Mouse (Mus musculus): ENCODE measurements around the gene Ptprm. TPM values are rescaled to one million over a fixed set of nuclear protein-coding genes. Genes with fewer than 3 reads are reported as not detected.

Gene Ptprm
- polyA plus RNA-seq, 1 experiment from 2014 or later = 24.7 TPM

- Histone ChIP-seq H3K9ac (no peak overlapping the region), H3K9me3 (no peaks in the 10 kb centered on the region), H3K4me2 (no peak overlapping the region), H3K27me3 (no peaks in the 10 kb centered on the region), H3K36me3 (no peaks in the 10 kb centered on the region), H3K27ac (replicated peaks) (no peak overlapping the region), H3K4me1 (replicated peaks) (no peaks in the 10 kb centered on the region), H3K4me3 (no peak overlapping the region)
- WGBS = 76% methylated on average over 2 of the region's 2 CpGs
- no peak for ATAC-seq (ENCODE audit: low FRiP score, low read depth)
Observed at GRCm38 (mm10) chr17:66981649-66982048, 372.6 kb downstream of the Ptprm start.

- no peaks in the 10 kb centered on the region for H3K36me3 ChIP-seq
- ATAC-seq (ENCODE audit: low FRiP score, low read depth) = no peak
- H3K4me3 ChIP-seq = no peak overlapping the region
- WGBS = 68% methylated on average over 5 of the region's 5 CpGs
- H3K4me2 ChIP-seq = no peak overlapping the region
- no peaks in the 10 kb centered on the region for H3K4me1 ChIP-seq (replicated peaks)
- H3K9me3 ChIP-seq = no peaks in the 10 kb centered on the region
- no peak overlapping the region for H3K9ac ChIP-seq
- H3K27me3 ChIP-seq = no peaks in the 10 kb centered on the region
- no peak overlapping the region for H3K27ac ChIP-seq (replicated peaks)
Observed at GRCm38 (mm10) chr17:66979971-66980370, 374.3 kb downstream of the Ptprm start.

- H3K9ac ChIP-seq = no peak overlapping the region
- H3K27ac ChIP-seq (replicated peaks) = no peak overlapping the region
- H3K4me3 ChIP-seq = no peak overlapping the region
- WGBS = 77% methylated on average over 5 of the region's 5 CpGs
- no peaks in the 10 kb centered on the region for H3K36me3 ChIP-seq
- no peak overlapping the region for H3K4me2 ChIP-seq
- no peaks in the 10 kb centered on the region for H3K9me3 ChIP-seq
- H3K4me1 ChIP-seq (replicated peaks) = no peaks in the 10 kb centered on the region
- no peaks in the 10 kb centered on the region for H3K27me3 ChIP-seq
- no peak for ATAC-seq (ENCODE audit: low FRiP score, low read depth)
Observed at GRCm38 (mm10) chr17:66976490-66976889, 377.8 kb downstream of the Ptprm start.

GRCm38 (mm10) chr17:66972976-66973375 is 381.3 kb downstream of the Ptprm start:
- 77% methylated on average over 3 of the region's 3 CpGs for WGBS
- no peak overlapping the region for H3K27ac ChIP-seq (replicated peaks)
- H3K4me3 ChIP-seq = no peak overlapping the region
- no peak for ATAC-seq (ENCODE audit: low FRiP score, low read depth)
- H3K4me2 ChIP-seq = no peak overlapping the region
- no peaks in the 10 kb centered on the region for H3K9me3 ChIP-seq
- H3K27me3 ChIP-seq = no peaks in the 10 kb centered on the region
- no peaks in the 10 kb centered on the region for H3K4me1 ChIP-seq (replicated peaks)
- H3K9ac ChIP-seq = no peak overlapping the region
- no peaks in the 10 kb centered on the region for H3K36me3 ChIP-seq

GRCm38 (mm10) chr17:66960986-66961385 is 393.3 kb downstream of the Ptprm start:
- no peaks in the 10 kb centered on the region for H3K27me3 ChIP-seq
- H3K9ac ChIP-seq = no peak overlapping the region
- no peak overlapping the region for H3K4me2 ChIP-seq
- no peaks in the 10 kb centered on the region for H3K36me3 ChIP-seq
- no peak overlapping the region for H3K27ac ChIP-seq (replicated peaks)
- WGBS = 45% methylated on average over 5 of the region's 5 CpGs
- no peak for ATAC-seq (ENCODE audit: low FRiP score, low read depth)
- no peaks in the 10 kb centered on the region for H3K9me3 ChIP-seq
- no peak overlapping the region for H3K4me3 ChIP-seq
- no peaks in the 10 kb centered on the region for H3K4me1 ChIP-seq (replicated peaks)

GRCm38 (mm10) chr17:66960557-66960956 is 393.7 kb downstream of the Ptprm start:
- ATAC-seq (ENCODE audit: low FRiP score, low read depth) = no peak
- WGBS = 75% methylated on average over 6 of the region's 6 CpGs
- no peak overlapping the region for H3K27ac ChIP-seq (replicated peaks)

GRCm38 (mm10) chr17:66959815-66960214 is 394.4 kb downstream of the Ptprm start:
- H3K9me3 ChIP-seq = no peaks in the 10 kb centered on the region
- no peak overlapping the region for H3K4me2 ChIP-seq
- no peaks in the 10 kb centered on the region for H3K27me3 ChIP-seq
- H3K4me1 ChIP-seq (replicated peaks) = no peaks in the 10 kb centered on the region
- H3K9ac ChIP-seq = no peak overlapping the region
- no peak overlapping the region for H3K4me3 ChIP-seq
- no peak overlapping the region for H3K27ac ChIP-seq (replicated peaks)
- 93% methylated on average over 2 of the region's 2 CpGs for WGBS
- no peaks in the 10 kb centered on the region for H3K36me3 ChIP-seq
- no peak for ATAC-seq (ENCODE audit: low FRiP score, low read depth)

More at GRCm38 (mm10) chr17:66960557-66960956, 393.7 kb downstream of the Ptprm start:
- Histone ChIP-seq H3K4me2 (no peak overlapping the region), H3K36me3 (no peaks in the 10 kb centered on the region), H3K4me3 (no peak overlapping the region), H3K9me3 (no peaks in the 10 kb centered on the region), H3K27me3 (no peaks in the 10 kb centered on the region), H3K9ac (no peak overlapping the region), H3K4me1 (replicated peaks) (no peaks in the 10 kb centered on the region)

- no peak overlapping the region for H3K4me2 ChIP-seq
- no peak for ATAC-seq (ENCODE audit: low FRiP score, low read depth)
- no peak overlapping the region for H3K27ac ChIP-seq (replicated peaks)
- no peaks in the 10 kb centered on the region for H3K36me3 ChIP-seq
- no peak overlapping the region for H3K9ac ChIP-seq
- H3K4me1 ChIP-seq (replicated peaks) = no peaks in the 10 kb centered on the region
- H3K27me3 ChIP-seq = no peaks in the 10 kb centered on the region
- H3K4me3 ChIP-seq = no peak overlapping the region
- H3K9me3 ChIP-seq = no peaks in the 10 kb centered on the region
- WGBS = 77% methylated on average over 2 of the region's 2 CpGs
Observed at GRCm38 (mm10) chr17:66958766-66959165, 395.5 kb downstream of the Ptprm start.

- no peaks in the 10 kb centered on the region for H3K36me3 ChIP-seq
- no peaks in the 10 kb centered on the region for H3K4me1 ChIP-seq (replicated peaks)
- 73% methylated on average over 4 of the region's 4 CpGs for WGBS
- H3K4me2 ChIP-seq = no peak overlapping the region
- H3K27me3 ChIP-seq = no peaks in the 10 kb centered on the region
- H3K4me3 ChIP-seq = no peak overlapping the region
- no peak overlapping the region for H3K9ac ChIP-seq
- H3K27ac ChIP-seq (replicated peaks) = no peak overlapping the region
- ATAC-seq (ENCODE audit: low FRiP score, low read depth) = no peak
- H3K9me3 ChIP-seq = no peaks in the 10 kb centered on the region
Observed at GRCm38 (mm10) chr17:66944498-66944897, 409.8 kb downstream of the Ptprm start.

GRCm38 (mm10) chr17:66943539-66943938 is 410.7 kb downstream of the Ptprm start:
- Histone ChIP-seq H3K27me3 (no peaks in the 10 kb centered on the region), H3K36me3 (no peaks in the 10 kb centered on the region), H3K4me2 (no peak overlapping the region), H3K9ac (no peak overlapping the region), H3K4me3 (no peak overlapping the region), H3K4me1 (replicated peaks) (no peaks in the 10 kb centered on the region), H3K27ac (replicated peaks) (no peak overlapping the region), H3K9me3 (no peaks in the 10 kb centered on the region)
- ATAC-seq (ENCODE audit: low FRiP score, low read depth) = no peak
- WGBS = 91% methylated on average over 9 of the region's 9 CpGs

GRCm38 (mm10) chr17:66925611-66926010 is 428.6 kb downstream of the Ptprm start:
- ATAC-seq (ENCODE audit: low FRiP score, low read depth) = no peak
- no peak overlapping the region for H3K27ac ChIP-seq (replicated peaks)
- 0 out of 2 replicates have a peak, but pooled peaks cover 5% of the 10 kb centered on the region for H3K9me3 ChIP-seq
- H3K4me3 ChIP-seq = no peak overlapping the region
- H3K4me2 ChIP-seq = no peak overlapping the region
- no peak overlapping the region for H3K9ac ChIP-seq
- H3K4me1 ChIP-seq (replicated peaks) = no peaks in the 10 kb centered on the region
- no peaks in the 10 kb centered on the region for H3K27me3 ChIP-seq
- H3K36me3 ChIP-seq = no peaks in the 10 kb centered on the region
- WGBS = 91% methylated on average over 5 of the region's 5 CpGs

GRCm38 (mm10) chr17:66914696-66915095 is 439.6 kb downstream of the Ptprm start:
- WGBS = 44% methylated on average over 6 of the region's 6 CpGs
- ATAC-seq (ENCODE audit: low FRiP score, low read depth) = no peak
- Histone ChIP-seq H3K9me3 (no peaks in the 10 kb centered on the region), H3K27me3 (no peaks in the 10 kb centered on the region), H3K27ac (replicated peaks) (no peak overlapping the region), H3K9ac (no peak overlapping the region), H3K4me1 (replicated peaks) (no peaks in the 10 kb centered on the region; the same call in 1 of the 2 replicates), H3K36me3 (no peaks in the 10 kb centered on the region), H3K4me2 (no peak overlapping the region), H3K4me3 (no peak overlapping the region)

- Histone ChIP-seq H3K9me3 (no peaks in the 10 kb centered on the region), H3K27ac (replicated peaks) (no peak overlapping the region), H3K4me3 (no peak overlapping the region), H3K4me1 (replicated peaks) (peaks cover 3% of the 10 kb centered on the region; the same call in 1 of the 2 replicates), H3K9ac (no peak overlapping the region), H3K27me3 (no peaks in the 10 kb centered on the region), H3K36me3 (no peaks in the 10 kb centered on the region), H3K4me2 (no peak overlapping the region)
- WGBS = 86% methylated on average over 6 of the region's 6 CpGs
- no peak for ATAC-seq (ENCODE audit: low FRiP score, low read depth)
Observed at GRCm38 (mm10) chr17:66912533-66912932, 441.7 kb downstream of the Ptprm start.

All from hindbrain, embryonic 15.5 days (tissue).